7 mouse cellular contexts compared by ENCODE assay signal in the genomic region with DNA sequence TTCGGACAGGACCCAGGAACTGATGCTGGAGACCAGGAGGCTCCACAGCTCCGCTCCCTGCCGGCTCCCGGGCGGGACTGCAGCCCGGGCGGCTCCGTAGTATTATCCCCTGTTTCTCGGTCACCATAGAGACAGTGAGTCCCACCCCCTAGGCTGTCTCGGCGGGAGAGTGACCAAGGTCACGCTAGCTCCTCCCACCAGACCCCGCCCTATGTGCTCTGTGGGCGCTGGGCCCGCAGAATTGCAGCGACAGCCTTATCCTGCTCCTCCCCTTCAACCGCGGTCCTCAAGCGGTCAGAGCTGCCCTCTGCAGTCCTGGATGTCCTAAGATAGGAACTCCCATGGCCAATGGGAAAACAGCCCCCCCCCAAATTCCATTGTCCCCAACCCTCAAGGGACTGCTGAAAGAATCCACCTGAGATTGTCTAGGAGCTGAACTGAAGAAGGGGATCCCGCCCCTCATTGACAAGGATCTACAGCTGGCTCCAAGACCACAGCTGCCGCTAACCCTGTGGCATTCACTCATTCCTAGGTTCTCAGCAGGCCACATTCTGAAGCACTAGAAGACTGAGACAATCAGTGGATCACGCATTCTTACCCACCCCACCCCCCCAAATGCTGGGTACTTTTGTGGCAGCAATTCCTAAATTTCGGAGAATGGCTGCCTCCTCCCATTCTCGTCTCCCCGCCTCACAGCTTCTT. TPM values are rescaled to one million over a fixed set of nuclear protein-coding genes. Genes with fewer than 3 reads are reported as not detected.
DNase-seq lines count a peak whose midpoint lies in the region; ATAC-seq and TF ChIP-seq lines count a peak whose summit lies in the region.

A gene (minus strand): TSS at position 213 of the 702 bp plus-strand sequence.

- H3K4me1 ChIP-seq in embryonic fibroblast, embryonic 13.5 days (ENCODE audit: control insufficient read depth, insufficient read depth, low read length) = peaks cover 7% of the 10 kb centered on the region
- H3K4me1 ChIP-seq in limb, embryonic 13.5 days = peaks cover 60% of the 10 kb centered on the region
- peaks cover 57% of the 10 kb centered on the region for H3K4me1 ChIP-seq in midbrain, embryonic 15.5 days

- peak within 1 kb of the TSS; percentile 70 for H3K4me2 ChIP-seq in limb, embryonic 13.5 days (replicated peaks)
- peak within 1 kb of the TSS; percentile 67 for H3K4me2 ChIP-seq in midbrain, embryonic 15.5 days

- H3K27me3 ChIP-seq in limb, embryonic 13.5 days = peaks cover 58% of the 10 kb centered on the region
- H3K27me3 ChIP-seq in midbrain, embryonic 15.5 days (replicated peaks) = 0 out of 2 replicates have a peak, but pooled peaks cover 3% of the 10 kb centered on the region

- peak within 1 kb of the TSS; percentile 31 for H3K4me3 ChIP-seq in embryonic fibroblast, embryonic 13.5 days (ENCODE audit: insufficient read depth, low read length)
- peak within 1 kb of the TSS; percentile 37 for H3K4me3 ChIP-seq in limb, embryonic 13.5 days
- peak within 1 kb of the TSS; percentile 43 for H3K4me3 ChIP-seq in midbrain, embryonic 15.5 days

- TF ChIP-seq CTCF in embryonic fibroblast, embryonic 13.5 days (IDR thresholded peaks at IDR 0.05; ENCODE audit: borderline replicate concordance, insufficient read depth, low read length) = peak; percentile 30; the same call in 1 of the 2 replicates

- peaks cover 34% of the 10 kb centered on the region for H3K36me3 ChIP-seq in limb, embryonic 13.5 days
- no peaks in the 10 kb centered on the region for H3K36me3 ChIP-seq in midbrain, embryonic 15.5 days (replicated peaks)

- 6% methylated on average over 25 of the region's 25 CpGs for WGBS in limb, embryonic 13.5 days
- WGBS in midbrain, embryonic 15.5 days = 8% methylated on average over 25 of the region's 25 CpGs

- peak within 1 kb of the TSS; percentile 63 for H3K9ac ChIP-seq in limb, embryonic 13.5 days
- H3K9ac ChIP-seq in midbrain, embryonic 15.5 days = peak within 1 kb of the TSS; percentile 54

- peak; percentile 92 for ATAC-seq in limb, embryonic 13.5 days (ENCODE audit: low FRiP score, low read depth)
- ATAC-seq in midbrain, embryonic 15.5 days (replicated peaks) = peak; percentile 90

- H3K27ac ChIP-seq in embryonic fibroblast, embryonic 13.5 days (ENCODE audit: insufficient read depth, low read length) = no peak within 1 kb of the TSS
- no peak within 1 kb of the TSS for H3K27ac ChIP-seq in limb, embryonic 13.5 days
- peak within 1 kb of the TSS; percentile 67 for H3K27ac ChIP-seq in midbrain, embryonic 15.5 days

- peak; percentile 52 for TF ChIP-seq POLR2A in embryonic fibroblast, embryonic 13.5 days (IDR thresholded peaks at IDR 0.05; ENCODE audit: low read depth, low read length)

- H3K9me3 ChIP-seq in limb, embryonic 13.5 days = no peaks in the 10 kb centered on the region
- H3K9me3 ChIP-seq in midbrain, embryonic 15.5 days = no peaks in the 10 kb centered on the region

- DNase-seq in c-Kit-negative CD71-positive TER-119-positive erythroid progenitor cells, embryonic 14.5 days (ENCODE audit: low read depth, low spot score) = peak; percentile 61
- DNase-seq in heart, adult 8-10 months (ENCODE audit: low spot score) = peak; percentile 97
- peak; percentile 94 for DNase-seq in kidney, adult 8-10 months
- peak; percentile 44 for DNase-seq in spleen, adult 18-20 months

RNA-seq across cellular contexts. Expression of the gene that starts here (rescaled TPM):
- polyA plus RNA-seq in embryonic fibroblast, embryonic 13.5 days (2011; ENCODE audit: insufficient read length, low read depth, missing spikeins) = 8.5 and 10.0 TPM in 2 replicates
- 10 to 100 TPM; 25.8 to 42.5 (median 34.9) TPM for total RNA-seq in heart, adult 8-10 months (2022)
- polyA plus RNA-seq in limb, embryonic 13.5 days (2015; fragmentation: Nextera tagmentation; extraction: Ambion mirVana) = 65.4 and 71.1 TPM in 2 replicates
- 125 and 127 TPM in 2 replicates for polyA plus RNA-seq in midbrain, embryonic 15.5 days (2015; fragmentation: Nextera tagmentation; extraction: Ambion mirVana)

Comparison
In these comparisons a context has a peak if more than half of its experiments do, and no peak if none do; other contexts are left out.
1. DNase-seq: peak in every context shown above with its lines; median percentile 97 in heart, adult 8-10 months; 94 in kidney, adult 8-10 months; 61 in c-Kit-negative CD71-positive TER-119-positive erythroid progenitor cells, embryonic 14.5 days; 44 in spleen, adult 18-20 months.